Mouse (Mus musculus) gastrocnemius, postnatal 14 days (tissue): ENCODE results near the gene Enox1. TPM values are rescaled to one million over a fixed set of nuclear protein-coding genes. Genes with fewer than 3 reads are reported as not detected.

Experiments used
- DNase-seq: peaks from one replicate; pipeline ENCODE4 v3.0.0; 2021; ENCODE audit warnings: mixed read lengths
- intact Hi-C: fragments of 180-260 bp; cut with DNase I; formaldehyde crosslinking; loops from one replicate; pipeline ENCODE4 v1.15.1; 2025; ENCODE audit warnings: low total_unique reads
- total RNA-seq, 2 experiments: library from RNA; stranded (reverse); gene quantifications; 2 replicates each; pipeline ENCODE4 v1.2.3; 2021

Enox1 gene
- total RNA-seq, 2 experiments from 2014 or later, result 1.6 to 1.8 TPM

DNA sequence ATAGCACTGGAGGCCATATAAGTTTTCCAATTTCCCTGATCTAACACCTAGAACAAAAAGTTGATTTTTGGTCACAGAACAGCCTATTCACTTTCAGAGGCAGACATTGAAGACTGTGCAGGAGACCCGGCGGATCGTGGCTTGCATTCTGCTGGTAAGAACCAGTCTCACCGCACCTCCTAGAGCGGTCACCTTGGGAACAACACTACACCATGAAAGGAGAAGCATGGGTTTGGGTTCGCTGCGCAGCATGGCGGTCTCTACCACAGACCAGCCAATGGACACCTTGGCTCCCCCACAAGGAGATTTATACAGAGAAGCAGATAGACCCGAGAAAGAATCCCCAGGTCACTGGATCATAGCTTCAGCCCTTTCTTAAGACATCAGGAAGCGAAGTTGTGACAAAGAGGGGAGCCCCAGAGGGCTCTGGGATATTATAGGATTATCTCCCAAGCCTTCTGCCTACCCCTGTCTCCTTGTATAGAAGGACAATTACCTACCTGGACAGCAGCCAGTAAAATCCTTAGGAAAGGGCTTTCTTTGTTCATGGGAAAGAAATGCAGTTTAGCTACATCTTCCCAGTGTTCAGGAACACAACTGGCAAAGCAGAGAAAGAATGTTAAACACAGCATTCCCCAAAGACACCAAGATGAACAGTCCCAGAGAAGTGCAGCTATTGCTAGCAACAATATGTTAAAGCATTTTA lies 476.1 kb downstream of the Enox1 start:
- DNase-seq, result no peak

DNA sequence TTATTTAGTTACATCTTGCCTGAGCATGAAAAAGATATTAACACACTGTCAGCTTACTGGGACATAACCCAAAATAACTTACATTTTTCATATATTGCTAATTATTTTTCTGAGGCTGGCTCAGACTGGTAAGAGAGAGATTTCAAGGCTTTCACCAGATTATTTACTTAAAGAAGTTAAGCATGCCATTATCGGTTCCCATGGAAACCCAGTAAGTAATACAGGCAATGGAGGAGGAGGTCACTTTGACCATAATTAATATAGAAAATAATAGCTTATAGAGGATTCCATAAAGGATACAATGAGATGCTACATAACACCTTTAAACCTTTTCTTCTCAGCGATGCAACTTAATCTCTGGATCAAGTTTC lies 476.6 kb downstream of the Enox1 start:
- intact Hi-C loops, result no loop called here
- DNase-seq, result no peak

More for the DNA sequence above, 476.1 kb downstream of the Enox1 start:
- intact Hi-C loops, result no loop called here

DNA sequence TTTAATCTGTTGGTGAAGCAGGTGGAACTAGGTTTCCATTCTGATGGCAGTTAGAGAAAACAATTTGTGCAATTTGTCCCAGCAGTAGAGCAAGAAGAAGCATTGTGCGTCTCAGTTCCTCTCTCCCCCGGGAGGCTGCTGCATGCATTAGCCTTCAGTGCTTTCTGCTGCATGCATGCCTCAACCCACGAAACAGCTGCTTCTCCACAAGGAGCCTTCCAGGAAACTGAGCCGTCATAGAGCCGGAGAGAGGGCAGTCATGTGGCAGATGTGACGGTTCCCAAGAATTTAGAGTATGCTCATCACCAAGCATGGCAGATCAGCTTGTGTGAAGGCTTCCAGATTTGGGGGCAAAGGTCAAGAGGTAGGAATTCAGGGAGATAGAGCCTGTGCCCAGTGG lies 480.4 kb downstream of the Enox1 start:
- no peak for DNase-seq
- intact Hi-C loops, result no loop called here

DNA sequence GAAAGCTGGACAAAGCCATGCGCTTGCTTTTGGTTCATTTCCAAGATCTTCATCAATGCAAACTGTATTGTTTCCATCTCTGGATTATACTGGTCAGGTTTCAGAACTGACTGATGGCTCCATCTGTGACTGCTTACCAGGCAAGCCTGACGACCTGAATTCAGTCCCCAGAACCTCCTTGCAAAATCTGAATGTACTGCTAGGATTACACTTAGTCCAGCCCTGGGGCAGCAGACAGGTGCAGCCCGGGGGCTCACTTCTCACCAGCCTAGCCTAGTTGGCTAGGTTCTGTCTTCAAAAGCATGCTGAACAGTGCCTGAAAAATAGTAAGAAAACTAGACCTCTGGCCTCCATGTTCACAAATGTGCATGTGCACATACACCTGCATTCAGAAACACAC lies 481.6 kb downstream of the Enox1 start:
- DNase-seq, result no peak
- intact Hi-C loops, result no loop called here

DNA sequence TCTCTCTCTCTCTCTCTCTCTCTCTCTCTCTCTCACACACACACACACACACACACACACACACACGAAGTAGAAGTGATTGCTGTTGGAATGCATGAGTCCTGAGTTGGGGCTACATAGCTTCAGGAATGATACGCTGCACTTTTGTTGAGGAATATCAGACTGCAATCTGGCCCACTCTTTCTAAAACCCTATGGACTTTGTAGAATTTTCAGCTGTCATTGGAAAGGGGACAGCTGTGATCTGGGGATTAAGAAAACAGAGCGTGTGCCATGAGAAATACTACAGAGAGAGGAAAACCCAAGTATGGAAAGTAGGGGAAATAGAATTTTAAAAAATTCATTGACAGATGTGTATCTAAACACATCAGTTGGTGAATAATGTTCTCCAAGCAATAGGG lies 482.1 kb downstream of the Enox1 start:
- intact Hi-C loops, result no loop called here
- DNase-seq, result no peak

DNA sequence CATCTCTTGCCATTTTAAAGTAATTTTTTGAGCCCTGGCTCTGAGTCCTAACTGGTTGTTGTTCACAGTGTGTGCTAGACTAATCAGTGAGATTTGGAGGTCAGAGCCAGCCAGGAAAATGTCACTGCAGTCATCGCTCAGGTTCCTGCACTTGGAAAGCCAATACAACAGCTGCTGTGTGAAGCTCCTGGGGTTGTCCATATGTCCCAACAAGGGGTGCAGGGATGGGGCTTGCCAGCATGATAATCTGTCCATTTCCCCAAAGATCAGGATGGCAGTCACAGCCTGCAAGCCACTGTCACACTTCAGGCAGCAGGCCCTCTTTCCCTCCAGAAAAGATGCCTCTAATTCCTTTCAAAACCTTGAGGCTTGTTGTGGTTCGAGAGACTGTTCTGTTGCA lies 483.0 kb downstream of the Enox1 start:
- no peak for DNase-seq
- intact Hi-C loops, result no loop called here

DNA sequence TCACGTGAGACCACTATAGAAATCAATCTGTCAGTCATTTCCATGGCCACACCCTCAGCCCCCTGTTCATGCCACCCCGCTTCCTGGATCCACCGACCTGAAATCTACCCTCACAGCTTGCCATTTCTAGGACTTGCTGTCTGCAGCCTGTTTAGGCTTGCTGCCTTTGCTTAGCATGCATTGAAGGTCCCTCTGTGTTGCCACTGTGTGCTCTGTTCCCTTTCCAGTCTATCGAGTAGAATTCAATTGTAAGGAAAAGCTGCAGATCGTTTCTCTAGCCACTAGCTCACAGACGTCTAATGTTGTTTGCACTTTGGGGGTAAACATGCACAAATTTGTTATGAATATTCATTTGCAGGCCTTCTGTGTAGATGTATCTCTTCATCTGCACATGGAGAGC lies 485.8 kb downstream of the Enox1 start:
- no peak for DNase-seq
- intact Hi-C loops, result no loop called here

DNA sequence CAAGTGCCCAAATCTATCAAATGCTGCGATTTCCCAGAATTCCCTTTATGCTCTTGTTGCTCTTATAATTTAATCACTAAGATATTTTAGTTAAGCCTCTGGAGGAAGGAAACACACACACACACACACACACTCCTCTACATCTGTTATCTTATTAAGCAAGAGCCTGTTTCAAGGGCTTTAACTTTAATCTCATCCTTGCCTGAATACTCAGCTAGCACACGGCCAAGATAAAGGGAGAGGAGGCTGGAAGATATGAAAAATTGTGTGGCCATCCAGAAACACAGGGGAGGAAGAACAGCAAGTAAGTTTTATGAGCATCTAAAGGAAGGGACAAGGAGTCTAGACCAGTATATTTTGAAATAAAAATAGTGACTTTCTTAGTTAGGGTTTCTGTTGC lies 489.6 kb downstream of the Enox1 start:
- intact Hi-C loops, result no loop called here
- DNase-seq, result no peak

DNA sequence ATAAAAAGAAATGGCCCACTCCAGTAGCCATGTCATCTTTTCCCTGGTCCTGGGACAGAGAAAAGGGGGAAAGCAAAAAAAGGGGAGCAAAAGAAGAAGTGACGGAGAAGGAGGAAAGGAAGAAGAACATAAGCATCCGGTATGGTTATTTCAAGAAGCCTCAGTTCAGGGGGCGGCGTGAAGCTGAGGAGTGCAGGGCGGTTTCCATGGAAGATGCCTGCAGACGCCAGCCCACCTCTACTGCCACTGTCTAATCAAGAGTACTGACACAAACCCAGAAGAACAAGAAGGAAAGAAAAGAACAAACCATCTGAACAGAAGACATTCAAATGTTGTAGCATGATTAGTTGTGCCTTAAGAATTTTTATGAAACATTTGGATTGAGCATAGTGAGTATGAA lies 490.5 kb downstream of the Enox1 start:
- no peak for DNase-seq

DNA sequence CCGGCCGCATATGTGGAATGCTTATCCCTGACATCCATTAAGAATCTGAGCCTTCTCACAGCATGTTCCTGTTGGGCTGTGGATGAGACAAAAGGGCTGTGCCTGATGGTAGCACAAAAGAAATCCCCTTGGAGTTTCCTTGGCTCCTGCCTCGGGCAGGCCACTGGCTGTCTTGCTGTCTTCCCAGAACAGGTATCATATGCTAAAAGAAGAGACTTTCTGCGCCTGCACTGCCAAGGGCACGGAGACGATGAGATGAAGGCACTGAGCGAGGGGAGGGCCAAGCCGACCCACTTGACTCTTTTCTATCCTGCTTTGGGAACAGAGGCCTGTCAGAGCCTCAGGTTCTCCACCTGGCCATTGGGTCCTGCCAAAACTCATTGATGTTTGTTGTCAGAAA lies 491.7 kb downstream of the Enox1 start:
- intact Hi-C loops, result no loop called here
- no peak for DNase-seq

More for the DNA sequence above, 490.5 kb downstream of the Enox1 start:
- intact Hi-C loops, result no loop called here

DNA sequence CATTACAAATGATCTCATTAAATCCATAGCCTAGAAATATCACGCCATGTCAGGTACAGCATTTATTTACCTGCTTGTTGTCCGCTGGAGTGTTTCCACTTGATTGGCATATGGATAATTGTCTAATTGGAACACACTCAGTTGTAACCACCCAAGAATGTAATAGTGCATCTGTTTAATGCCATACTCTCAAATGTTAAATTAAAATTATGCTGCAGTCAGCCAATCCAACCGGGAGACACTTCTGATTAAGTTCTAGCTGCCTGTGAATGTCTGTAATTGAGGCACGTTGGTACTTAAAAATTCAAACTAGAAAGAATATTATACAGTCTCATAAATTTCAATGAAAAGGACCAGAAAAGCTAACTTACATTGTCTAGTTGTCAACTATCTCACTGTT lies 502.2 kb downstream of the Enox1 start:
- DNase-seq, result no peak
- intact Hi-C loops, result no loop called here

DNA sequence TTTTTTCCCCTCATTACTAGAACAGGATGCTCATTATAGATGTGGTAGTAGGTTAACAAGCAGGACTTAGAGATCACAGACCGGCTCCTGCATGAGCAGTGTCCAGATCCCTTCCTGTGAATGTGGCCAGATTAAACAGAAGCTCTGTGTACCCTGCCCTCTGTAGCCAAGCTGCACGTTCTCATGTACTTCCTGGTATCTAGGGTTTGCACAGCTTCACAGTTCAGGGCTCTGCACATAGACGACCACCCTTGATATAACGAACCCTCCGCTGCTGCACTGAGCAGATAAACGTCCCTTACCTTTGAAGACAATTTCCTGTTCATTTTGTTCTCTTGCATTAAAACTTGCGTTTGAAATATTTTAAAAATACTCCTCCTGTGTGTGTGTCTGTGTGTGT lies 505.7 kb downstream of the Enox1 start:
- intact Hi-C loops, result no loop called here
- DNase-seq, result no peak

DNA sequence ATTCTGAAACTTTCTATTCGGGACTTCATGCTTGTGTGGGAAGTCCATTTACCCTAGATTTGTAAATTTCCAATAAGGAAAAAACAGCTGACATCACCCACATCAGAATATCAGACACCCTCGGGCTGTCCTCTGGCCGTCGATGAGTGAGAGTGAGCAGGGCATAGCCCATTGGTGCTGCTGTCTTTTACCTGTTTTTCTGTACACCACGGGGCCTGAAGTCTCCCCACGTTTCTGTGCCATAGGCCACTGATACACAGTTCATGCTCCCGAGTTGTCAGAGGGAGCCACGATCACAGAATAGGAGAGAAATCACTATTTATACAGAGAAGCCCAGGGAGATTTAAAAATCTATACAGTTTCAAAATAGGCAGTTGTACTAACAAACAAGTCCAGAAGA lies 506.4 kb downstream of the Enox1 start:
- no peak for DNase-seq
- intact Hi-C loops, result no loop called here

DNA sequence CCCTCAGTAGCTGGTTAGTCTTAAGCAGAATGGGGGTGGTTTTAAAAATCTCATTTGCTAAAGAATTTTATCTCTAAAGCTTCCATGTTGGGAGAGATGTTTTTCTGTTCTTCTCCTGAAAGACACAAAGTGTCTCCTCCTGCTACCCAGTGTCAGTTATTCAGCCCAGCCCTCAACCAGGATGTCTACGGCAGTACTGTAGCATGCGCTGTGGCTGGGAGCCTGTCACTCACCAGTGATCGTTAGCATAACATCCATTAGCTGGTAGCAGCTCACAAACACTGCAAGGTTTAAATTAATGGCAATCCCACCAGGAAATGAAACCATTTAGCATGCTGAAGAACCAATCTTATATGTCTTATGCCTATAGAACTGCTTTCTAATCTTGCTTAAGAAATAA lies 511.5 kb downstream of the Enox1 start:
- no peak for DNase-seq
- intact Hi-C loops, result no loop called here

DNA sequence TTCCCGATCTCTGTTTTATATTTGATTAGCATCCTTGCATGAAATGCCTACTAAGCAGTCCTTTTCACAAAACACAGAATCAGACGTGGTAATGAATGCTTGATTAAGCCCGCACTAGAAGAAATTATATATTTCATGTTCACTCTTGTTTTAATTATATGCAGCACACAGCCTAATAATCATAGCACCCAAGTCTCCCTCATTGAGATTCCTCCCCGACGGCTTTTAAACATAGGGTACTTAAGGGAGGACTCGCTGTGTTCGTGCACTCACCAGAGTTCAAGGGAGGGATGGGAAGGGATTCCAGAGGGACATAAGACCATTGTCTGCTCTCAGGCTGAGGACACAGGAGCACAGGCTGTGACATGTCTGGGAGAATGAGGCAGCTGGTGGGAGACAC lies 512.9 kb downstream of the Enox1 start:
- no peak for DNase-seq
- intact Hi-C loops, result no loop called here

DNA sequence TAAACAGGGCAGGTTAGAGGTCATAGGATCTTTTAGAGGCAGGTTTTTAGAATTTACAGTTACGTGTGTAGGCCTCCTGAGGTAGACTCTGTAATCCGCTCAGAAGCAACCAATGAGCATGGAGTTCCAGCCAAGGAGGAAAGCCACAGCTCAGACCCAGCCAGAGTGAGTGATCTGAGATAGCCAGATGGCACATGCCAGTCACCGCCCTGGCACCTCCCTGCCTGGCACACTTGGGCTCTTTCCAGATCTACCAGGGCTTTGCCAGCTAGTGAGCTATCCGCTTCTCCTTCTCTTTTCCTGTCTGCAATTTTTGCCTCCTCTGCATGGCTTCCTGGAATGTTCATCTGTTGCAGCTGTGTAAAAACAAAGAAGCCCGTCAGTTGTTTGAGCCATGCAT lies 514.4 kb downstream of the Enox1 start:
- peak; percentile 68 for DNase-seq
- intact Hi-C loops, result no loop called here

DNA sequence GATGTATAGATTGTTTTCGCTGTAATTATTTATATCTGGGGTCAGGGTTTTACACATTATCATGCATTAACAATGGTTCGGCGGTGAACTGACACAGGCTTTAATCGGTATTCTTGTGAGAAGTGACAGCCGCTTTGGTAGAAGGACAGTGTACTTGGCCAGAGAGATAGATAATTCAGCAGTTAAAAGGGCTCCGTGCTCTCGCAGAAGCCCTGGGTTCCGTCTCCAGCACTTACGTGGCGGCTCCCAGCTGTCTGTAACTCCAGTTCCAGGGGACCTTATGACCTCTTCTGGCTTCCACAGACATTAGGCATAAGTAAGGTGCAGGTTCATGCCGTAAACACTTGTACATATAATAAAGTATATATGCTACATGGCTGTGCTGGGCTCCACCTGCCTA lies 515.4 kb downstream of the Enox1 start:
- intact Hi-C loops, result no loop called here
- DNase-seq, result no peak

DNA sequence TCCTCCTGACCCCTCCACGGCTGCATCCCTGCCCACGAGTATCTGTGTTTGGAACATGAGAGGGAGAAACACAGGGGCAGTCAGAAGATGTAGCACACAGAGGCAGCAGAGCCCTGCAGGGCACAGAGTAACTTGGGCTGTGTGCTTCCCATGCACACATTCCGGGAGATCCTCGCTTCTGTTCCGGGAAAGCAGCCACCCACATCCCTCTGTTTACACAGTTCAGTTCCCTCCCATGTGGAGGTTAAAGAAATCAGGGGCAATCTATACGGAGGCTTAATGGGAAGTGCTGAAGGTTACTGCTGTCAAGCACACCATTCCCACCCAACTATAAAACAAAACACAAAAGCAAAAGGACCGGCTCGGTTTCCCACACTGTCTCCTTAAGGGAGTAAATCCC lies 516.6 kb downstream of the Enox1 start:
- intact Hi-C loops, result no loop called here
- DNase-seq, result no peak

DNA sequence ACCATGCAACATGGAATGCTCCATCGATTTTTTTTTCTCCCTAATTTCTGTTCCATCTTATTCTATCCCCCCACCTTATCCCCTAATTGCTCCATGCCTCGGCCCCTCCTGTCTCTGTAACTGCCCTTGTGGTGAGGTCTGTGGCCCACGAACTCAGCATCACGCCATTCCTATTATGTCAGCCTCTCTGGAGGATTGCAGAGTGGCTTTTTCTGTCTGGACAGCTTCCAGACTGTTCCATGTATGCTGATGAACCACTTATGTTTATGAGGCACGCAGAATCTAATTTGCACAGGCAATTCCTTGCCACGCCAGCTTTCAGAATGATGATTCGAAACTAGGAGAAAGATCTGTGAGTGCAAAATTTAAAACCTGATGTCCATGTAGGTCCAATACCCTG lies 521.4 kb downstream of the Enox1 start:
- no peak for DNase-seq
- intact Hi-C loops, result no loop called here

DNA sequence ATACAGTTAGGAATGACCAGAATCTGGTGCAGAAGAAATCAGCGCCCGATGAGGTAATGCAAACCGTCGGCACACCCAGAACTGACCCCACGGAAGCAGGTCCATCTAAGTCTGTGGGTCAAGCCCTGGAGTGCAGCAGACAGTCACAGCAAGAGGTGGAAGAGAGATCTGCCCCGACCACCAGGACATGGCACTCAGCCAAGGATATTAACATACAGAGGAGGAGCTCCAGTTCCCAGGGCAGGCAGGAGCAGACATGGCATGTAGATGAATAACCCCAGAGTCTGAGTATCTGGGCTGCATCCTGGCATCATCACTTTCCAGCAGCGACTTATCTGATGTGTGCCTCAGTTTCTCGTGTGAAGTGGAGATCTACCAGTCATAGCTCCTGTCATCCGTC lies 523.3 kb downstream of the Enox1 start:
- no peak for DNase-seq

DNA sequence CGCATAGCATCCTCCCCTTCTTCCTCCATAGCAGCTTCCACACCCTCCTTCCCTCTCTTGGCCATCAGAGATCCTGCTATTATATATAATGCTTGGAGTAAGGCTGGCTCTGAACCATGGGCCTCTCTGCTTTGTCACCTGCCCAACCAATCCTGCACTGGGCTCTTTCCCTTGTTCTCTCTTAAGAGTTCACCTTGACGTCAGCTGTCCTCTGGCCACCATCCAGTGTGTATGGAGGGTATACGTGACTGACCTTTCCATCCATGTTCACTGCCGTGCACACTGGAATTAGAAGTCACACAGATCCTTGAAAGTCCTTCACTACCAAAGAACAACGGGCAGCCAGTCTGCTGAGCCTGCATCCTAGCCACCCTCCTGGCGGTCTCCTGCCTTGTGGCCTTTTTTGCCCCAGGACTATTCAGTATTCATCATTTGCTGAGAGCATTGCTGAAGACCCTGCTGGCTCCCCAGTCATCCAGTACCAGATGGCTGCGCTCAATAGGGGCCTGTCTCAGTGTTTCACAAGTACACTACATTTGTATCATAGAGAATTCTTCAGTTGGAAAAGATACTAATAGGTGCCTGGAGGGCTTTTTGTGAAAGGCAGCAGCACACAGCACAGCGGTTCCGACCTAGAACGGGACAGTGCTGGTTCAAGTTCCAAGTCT lies 526.5 kb downstream of the Enox1 start:
- intact Hi-C loops, result no loop called here
- no peak for DNase-seq

More for the DNA sequence above, 523.3 kb downstream of the Enox1 start:
- intact Hi-C loops, result no loop called here

DNA sequence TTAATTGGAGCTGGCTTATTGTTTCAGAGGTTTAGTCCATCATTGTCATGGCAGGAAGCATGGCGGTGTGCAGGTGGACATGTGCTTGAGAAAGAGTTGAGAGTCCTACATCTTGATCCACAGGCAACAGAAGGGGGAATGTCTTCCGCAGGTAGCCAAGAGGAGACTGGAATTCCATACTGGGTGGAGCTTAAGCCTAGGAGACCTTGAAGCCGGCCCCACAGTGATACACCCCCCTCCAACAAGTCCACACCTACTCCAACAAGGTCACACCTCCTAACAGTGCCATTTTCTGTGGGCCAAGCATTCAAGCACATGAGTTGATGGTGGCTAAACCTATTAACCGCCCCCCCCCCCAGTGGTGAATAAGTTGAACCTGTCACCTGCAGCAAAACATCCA lies 533.3 kb downstream of the Enox1 start:
- intact Hi-C loops, result no loop called here
- no peak for DNase-seq
